Mouse (Mus musculus) layer of hippocampus, adult 11-12 months (tissue): ENCODE measurements around the gene Ccdc51.
"Not testable (repeated sequence)": the region's sequence is repeated elsewhere in the genome, so short reads cannot be mapped to it uniquely, and the experiment has no call there.

Experiments used
- DNase-seq: peaks from one replicate; pipeline ENCODE4 v3.0.0; 2022; ENCODE audit warnings: low spot score

Gene Ccdc51

DNA sequence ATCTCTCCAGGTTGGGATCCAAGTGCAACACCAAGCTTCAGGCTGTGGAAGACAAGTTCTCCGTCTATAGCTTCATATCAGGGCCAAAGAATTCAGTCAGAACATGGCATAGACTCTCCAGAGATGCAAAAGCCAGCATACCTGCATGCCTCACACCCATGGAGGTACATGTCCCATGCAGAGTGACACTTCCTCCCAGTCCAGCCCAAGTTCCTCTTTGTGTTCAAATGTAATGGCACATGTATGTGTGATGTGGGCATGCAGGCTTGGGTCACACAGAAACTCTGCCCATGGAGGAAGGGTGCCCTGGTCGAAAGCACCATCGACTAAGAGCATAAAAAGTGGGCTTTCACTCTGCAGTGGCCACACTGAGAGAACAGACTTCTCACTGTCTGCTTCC, 41.9 kb downstream of the Ccdc51 start:
- DNase-seq: no peak

DNA sequence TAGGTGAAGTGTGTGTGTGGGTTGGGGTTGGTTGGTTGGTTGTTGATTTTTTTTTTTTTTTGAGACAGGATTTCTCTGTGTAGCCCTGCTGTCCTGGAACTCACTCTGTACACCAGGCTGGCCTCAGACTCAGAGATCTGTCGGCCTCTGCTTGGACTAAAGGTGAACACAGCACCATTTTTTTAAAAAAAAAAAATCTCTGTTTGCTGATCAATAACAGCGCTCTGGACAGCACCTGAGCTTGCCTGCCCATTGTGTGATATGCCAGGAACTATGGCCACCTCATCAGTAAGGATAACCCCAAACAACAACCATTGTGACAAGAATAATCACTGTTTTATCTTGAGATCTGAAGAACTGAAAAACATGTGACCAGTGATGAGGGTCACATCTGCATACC, 42.8 kb downstream of the Ccdc51 start:
- no peak for DNase-seq

DNA sequence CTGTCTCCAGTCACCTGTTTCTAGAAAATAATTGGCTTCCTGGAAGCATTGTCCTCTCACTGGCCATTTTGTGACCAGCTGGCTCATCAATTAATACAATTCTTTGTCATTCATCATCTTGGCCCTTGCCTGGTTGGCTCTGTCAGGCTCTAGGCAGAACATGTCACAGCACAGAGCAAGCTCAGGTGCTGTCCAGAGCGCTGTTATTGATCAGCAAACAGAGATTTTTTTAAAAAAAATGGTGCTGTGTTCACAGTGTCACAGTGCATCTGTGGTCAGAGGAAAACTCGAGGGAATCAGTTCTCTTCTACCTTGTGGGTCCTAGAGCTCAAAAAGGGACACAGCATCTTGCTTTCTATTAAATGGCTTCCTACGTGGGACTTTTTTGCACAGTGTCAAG, 43.2 kb downstream of the Ccdc51 start:
- DNase-seq: no peak

DNA sequence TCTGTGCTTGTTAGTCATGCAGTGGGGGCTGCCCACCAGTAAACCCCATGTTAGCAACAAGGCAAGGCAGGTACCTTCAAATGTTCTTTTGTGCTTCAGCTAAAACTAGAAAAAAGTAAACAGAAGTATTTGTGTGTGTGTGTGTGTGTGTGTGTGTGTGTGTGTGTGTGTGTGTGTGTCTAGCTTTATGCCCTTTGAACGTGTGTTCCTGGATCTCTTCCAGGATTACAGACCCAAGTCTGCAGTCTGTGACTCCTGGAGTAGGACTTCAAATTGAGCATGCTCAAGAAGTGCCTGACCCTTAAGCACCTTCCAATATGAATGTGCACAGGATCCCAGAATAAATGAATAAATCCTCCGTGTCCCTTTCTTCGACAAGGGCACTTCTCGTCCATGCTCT, 44.8 kb downstream of the Ccdc51 start:
- no peak for DNase-seq

DNA sequence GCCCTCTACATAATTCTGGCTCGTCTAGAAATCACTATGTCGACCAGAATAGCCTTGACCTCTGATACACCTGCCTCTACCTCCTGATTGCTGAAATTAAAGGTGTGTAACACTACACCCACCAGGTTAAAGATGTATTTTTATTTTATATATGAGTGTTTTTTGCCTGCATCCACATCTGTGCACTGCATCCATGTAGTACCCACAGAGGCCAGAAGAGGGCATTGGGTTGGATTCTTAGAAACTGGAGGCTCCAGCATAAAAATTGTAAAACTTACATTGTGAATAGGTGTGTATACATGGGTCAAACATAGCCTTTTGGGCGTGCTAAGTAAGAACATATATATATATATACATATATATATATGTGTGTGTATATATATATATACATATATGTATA, 45.9 kb downstream of the Ccdc51 start:
- peak; percentile 33 for DNase-seq

DNA sequence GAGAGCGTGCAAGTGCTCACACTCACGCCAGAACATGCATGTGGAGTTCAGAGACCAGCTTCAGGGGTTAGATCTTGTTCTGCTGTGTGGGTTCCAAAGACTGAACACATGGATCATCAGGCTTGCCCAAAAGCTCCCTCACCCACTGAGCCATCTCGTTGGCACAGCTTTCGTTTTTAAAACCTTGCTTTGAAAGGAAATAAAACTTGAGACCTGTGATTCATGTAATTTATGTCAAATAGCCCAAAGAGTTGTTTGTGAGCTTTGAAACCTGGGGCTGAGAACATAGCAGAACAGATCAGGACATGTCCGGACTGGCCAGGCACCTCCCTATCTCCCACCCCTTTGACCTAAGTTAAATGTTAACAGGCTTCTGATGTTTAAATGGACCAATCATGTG, 47.8 kb downstream of the Ccdc51 start:
- DNase-seq: no peak

DNA sequence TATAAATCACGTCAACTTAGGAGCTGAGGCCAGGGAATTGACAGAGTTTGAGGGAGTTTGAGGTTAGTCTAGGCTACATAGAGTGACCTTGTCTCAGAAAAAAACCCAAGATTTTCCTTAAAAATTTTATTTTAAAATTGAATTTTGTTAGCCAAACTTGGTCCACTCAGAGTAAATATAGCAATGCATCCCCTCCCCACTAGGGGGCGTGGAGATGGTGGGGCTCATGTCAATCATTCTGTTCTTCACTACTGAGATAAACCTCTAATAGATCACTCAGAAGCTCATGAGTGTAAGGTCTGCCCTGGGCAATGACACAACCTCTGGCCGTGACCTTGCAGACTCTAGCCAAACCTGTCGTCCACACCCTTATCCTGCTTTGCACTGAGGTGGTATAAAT, 58.1 kb downstream of the Ccdc51 start:
- DNase-seq: not testable (repeated sequence)
